Mouse (Mus musculus) kidney, adult 9 months (tissue): ENCODE results near the gene Rpl41.
A peak's percentile ranks its signal among the peaks of the same experiment; 100 is the strongest.

Experiments used
- DNase-seq: peaks from one replicate; pipeline ENCODE4 v3.0.0; 2022

The Rpl41 gene

GRCm38 (mm10) chr10:128522351-128522750, 26.8 kb downstream of the Rpl41 start:
- no peak for DNase-seq

- no peak for DNase-seq
Observed at GRCm38 (mm10) chr10:128520591-128520990, 28.5 kb downstream of the Rpl41 start.

GRCm38 (mm10) chr10:128518833-128519232, 30.3 kb downstream of the Rpl41 start:
- peak; percentile 62 for DNase-seq

- DNase-seq: no peak
Observed at GRCm38 (mm10) chr10:128516677-128517076, 32.4 kb downstream of the Rpl41 start.

GRCm38 (mm10) chr10:128516029-128516428, 33.1 kb downstream of the Rpl41 start:
- DNase-seq: no peak

GRCm38 (mm10) chr10:128515044-128515443, 34.1 kb downstream of the Rpl41 start:
- no peak for DNase-seq

GRCm38 (mm10) chr10:128511761-128512160, 37.3 kb downstream of the Rpl41 start:
- no peak for DNase-seq

- no peak for DNase-seq
Observed at GRCm38 (mm10) chr10:128511189-128511588, 37.9 kb downstream of the Rpl41 start.

- no peak for DNase-seq
Observed at GRCm38 (mm10) chr10:128510301-128510700, 38.8 kb downstream of the Rpl41 start.

- DNase-seq: no peak
Observed at GRCm38 (mm10) chr10:128509831-128510230, 39.3 kb downstream of the Rpl41 start.

- DNase-seq: no peak
Observed at GRCm38 (mm10) chr10:128509203-128509602, 39.9 kb downstream of the Rpl41 start.

GRCm38 (mm10) chr10:128508260-128508659, 40.8 kb downstream of the Rpl41 start:
- DNase-seq: no peak

GRCm38 (mm10) chr10:128505974-128506373, 43.1 kb downstream of the Rpl41 start:
- no peak for DNase-seq

GRCm38 (mm10) chr10:128505371-128505667, 43.8 kb downstream of the Rpl41 start:
- peak; percentile 58 for DNase-seq

- DNase-seq: no peak
Observed at GRCm38 (mm10) chr10:128504641-128505370, 44.3 kb downstream of the Rpl41 start.

GRCm38 (mm10) chr10:128504012-128504411, 45.1 kb downstream of the Rpl41 start:
- no peak for DNase-seq

- no peak for DNase-seq
Observed at GRCm38 (mm10) chr10:128503532-128503931, 45.6 kb downstream of the Rpl41 start.

- peak; percentile 49 for DNase-seq
Observed at GRCm38 (mm10) chr10:128502341-128502740, 46.8 kb downstream of the Rpl41 start.

GRCm38 (mm10) chr10:128499116-128499671, 49.9 kb downstream of the Rpl41 start:
- DNase-seq: peak; percentile 73

- DNase-seq: peak; percentile 98
Observed at GRCm38 (mm10) chr10:128498590-128498989, 50.5 kb downstream of the Rpl41 start, which contains the start of gene Myl6b. TSS of gene Myl6b (minus strand) at chr10:128498685.
